Mouse (Mus musculus) brain, embryonic 14.5 days (tissue): ENCODE results near the gene Slc25a11. TPM values are rescaled to one million over a fixed set of nuclear protein-coding genes. Genes with fewer than 3 reads are reported as not detected.

Source experiments
- DNase-seq: peaks from one replicate; pipeline ENCODE4 v3.0.0-alpha.2; 2011; ENCODE audit warnings: low read depth
- CTCF ChIP-seq: fragments of 200-500 bp; IDR thresholded peaks from 2 replicates; pipeline ENCODE4 v1.5.1; 2012; ENCODE audit warnings: inconsistent platforms, mild to moderate bottlenecking, moderate library complexity, borderline replicate concordance; ENCODE audit not compliant: insufficient read depth, insufficient read length; ENCODE audit errors: extremely low read depth
- POLR2A ChIP-seq: fragments of 200-500 bp; IDR thresholded peaks from 2 replicates; pipeline ENCODE4 v1.6.1; 2012; ENCODE audit warnings: mild to moderate bottlenecking, inconsistent platforms, borderline replicate concordance; ENCODE audit not compliant: poor library complexity, insufficient read depth, insufficient read length, severe bottlenecking; ENCODE audit errors: extremely low read depth
- polyA plus RNA-seq: library from polyadenylated mRNA; depleted of rRNA; stranded (reverse); fragments of >200 nt; gene quantifications from 2 replicates; pipeline ENCODE4 v1.2.3, GENCODE M21; 2012; rRNA removed

Gene Slc25a11
- 129 and 149 TPM in 2 replicates for polyA plus RNA-seq

GRCm38 (mm10) chr11:70646691-70647650 is at the start of gene Slc25a11, which contains the start of gene Rnf167:
TSS of gene Slc25a11 (minus strand) at chr11:70647479.
TSS of gene Rnf167 (plus strand) at chr11:70647235.
- DNase-seq, result peak; percentile 99
- TF ChIP-seq POLR2A (peak; percentile 78), CTCF (no peak)

GRCm38 (mm10) chr11:70693504-70693903 is 46.2 kb upstream of the Slc25a11 start:
- TF ChIP-seq POLR2A (no peak), CTCF (no peak)
- DNase-seq, result no peak

DNA sequence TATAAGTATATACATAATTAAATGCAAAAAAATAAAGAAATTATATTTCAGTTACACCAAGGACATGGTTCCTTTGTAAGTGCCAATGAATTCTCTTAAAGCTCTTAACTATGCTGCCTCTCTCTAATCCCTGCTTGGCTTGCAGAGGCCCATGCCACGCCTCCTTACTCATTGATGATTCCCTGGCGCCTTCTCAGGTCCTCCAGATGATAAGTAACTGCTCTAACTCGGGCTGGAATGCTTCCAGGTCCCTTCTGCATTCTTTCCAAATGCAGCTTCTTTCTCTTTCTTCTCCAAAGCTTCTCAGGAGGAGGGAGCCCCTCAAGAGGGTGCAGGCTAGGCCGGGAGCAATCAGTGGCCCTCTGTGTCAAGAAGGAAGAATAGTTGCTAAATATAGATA is 42.3 kb upstream of the Slc25a11 start:
- peak; percentile 16 for DNase-seq
- TF ChIP-seq CTCF, result no peak
- no peak for TF ChIP-seq POLR2A

GRCm38 (mm10) chr11:70688372-70688771 is 41.1 kb upstream of the Slc25a11 start:
- no peak for DNase-seq
- TF ChIP-seq POLR2A (no peak), CTCF (no peak)

- TF ChIP-seq POLR2A (peak; percentile 51; the same call in 1 of the 2 replicates), CTCF (peak; percentile 39)
- peak; percentile 85 for DNase-seq
Observed at GRCm38 (mm10) chr11:70687601-70688199, 40.4 kb upstream of the Slc25a11 start, which contains the start of gene Camta2. TSS of gene Camta2 (minus strand) at chr11:70688105.

DNA sequence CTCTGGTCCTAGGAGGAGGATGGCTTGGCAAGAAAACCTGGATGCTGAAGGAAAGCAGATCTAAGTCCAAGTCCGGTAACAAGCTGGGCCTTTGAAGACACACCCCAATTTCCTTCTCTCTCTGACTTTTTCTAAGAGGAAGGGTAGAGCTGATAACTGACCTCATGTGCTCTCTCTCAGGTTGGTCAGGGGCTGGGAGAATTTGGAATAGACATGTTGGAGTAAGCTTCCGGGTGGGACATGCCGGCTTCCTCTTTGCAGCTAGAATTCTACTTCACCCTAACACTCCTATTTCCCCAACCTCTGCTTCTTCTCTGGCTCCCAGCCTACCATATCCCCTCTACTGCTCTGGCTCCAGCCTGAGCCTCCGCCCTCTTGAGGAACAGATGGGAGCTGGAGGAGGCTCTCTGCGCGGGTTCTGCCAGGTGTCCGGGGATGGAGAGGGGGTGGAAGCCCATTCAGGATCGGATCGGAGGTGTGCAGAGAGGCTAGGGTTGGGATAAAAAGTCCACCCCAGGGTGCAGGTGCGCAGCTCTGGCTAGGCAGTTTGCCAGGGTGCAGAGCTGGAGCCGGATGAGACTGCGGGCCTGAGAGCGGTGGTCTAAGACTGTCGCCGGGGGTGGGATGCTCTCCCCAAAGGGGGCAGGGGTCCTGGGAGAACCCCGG is 39.8 kb upstream of the Slc25a11 start:
- no peak for TF ChIP-seq CTCF
- no peak for TF ChIP-seq POLR2A
- DNase-seq, result peak; percentile 72

- no peak for DNase-seq
- TF ChIP-seq CTCF (no peak), POLR2A (no peak)
Observed at GRCm38 (mm10) chr11:70683640-70684039, 36.4 kb upstream of the Slc25a11 start.

DNA sequence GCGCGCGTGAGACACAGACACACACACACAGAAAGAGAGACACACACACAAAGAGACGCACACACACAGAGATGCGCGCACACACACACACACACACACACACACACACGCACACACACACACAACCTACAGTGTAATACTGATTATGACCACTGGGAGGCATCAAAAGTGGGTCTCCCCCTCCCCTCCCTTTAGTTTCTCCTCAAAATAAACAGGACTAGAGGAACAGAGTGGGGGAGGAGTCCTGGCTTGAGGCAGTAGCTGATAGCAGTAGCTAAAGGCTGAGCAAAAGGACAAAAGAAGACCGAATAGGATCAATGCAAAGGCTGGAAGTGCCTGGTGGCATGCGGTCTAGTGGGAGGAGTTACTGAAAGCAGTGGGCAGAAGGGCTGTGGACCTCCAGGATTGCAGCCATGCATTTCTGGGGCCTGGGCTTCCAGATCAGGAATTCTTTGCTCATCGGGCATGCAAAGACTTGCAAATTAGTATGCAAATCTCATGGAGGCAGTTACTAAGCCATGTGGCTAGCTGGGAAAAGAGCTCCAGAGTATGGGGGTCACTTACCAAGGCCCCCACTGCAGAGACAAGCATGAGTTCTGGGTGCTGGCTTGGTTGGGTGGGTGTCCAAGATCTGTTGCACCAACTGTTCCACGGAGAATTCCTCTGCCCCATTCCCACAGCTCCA is 34.8 kb upstream of the Slc25a11 start:
- TF ChIP-seq CTCF, result peak; percentile 57
- TF ChIP-seq POLR2A, result no peak
- peak; percentile 92 for DNase-seq

DNA sequence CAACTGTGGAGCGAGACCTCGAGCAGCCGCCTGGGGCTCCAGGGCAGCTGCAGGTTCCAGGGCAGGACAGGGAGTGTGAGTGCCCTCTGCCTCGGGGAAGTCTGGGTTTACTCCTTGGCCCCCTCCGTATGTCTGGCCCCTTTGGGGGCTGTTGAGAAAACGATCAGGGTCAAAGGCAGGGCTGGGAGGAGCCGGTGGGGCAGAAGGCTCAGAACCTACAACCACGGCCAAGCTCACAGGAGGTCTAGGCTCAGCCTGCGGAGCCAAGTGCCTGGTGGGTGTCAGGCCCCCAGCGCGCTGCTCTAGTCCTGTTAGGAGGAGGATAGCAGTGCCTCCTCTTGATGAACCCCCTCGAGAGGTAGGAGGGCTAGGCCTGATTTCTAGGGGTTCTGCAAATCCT is 33.9 kb upstream of the Slc25a11 start:
- TF ChIP-seq CTCF (no peak), POLR2A (no peak)
- no peak for DNase-seq

- no peak for DNase-seq
- TF ChIP-seq POLR2A (no peak), CTCF (no peak)
Observed at GRCm38 (mm10) chr11:70679894-70680293, 32.6 kb upstream of the Slc25a11 start.

DNA sequence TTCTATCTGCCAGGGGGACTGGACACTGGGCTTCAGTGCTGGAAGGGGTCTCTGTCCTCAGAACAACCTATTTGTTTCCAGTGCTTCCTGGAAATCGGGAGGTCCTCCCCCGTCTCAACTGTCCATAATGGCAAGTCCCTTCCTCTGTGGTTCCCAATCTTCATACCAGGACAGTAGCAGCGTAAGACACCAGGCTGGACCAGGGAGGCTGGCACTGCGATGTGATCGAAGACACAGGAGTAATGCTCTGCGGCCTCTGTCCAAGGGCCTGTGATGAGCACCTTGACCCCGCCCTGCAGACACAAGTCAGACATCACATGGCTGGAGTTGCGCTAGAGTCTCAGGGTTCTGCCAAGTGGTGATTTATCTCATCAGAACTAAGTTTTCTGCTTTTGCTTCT is 32.1 kb upstream of the Slc25a11 start:
- DNase-seq, result no peak
- no peak for TF ChIP-seq CTCF

GRCm38 (mm10) chr11:70678576-70678975 is 31.3 kb upstream of the Slc25a11 start:
- TF ChIP-seq POLR2A, result no peak
- no peak for DNase-seq
